Mouse (Mus musculus) bone marrow, adult 2 months (tissue): ENCODE measurements at regions not wholly inside any gene's neighbourhood (a gene's known extent, or its start where the extent isn't known, plus 50 kb on each side); places are given as distances from the start of the nearest gene placed in this dataset.
A peak's percentile ranks its signal among the peaks of the same experiment; 100 is the strongest.

Experiments used
- H3K27ac ChIP-seq: fragments of 200-500 bp; 2 replicates; pipeline ENCODE4 v1.5.1; 2012; ENCODE audit warnings: low read depth, mild to moderate bottlenecking, control low read depth, inconsistent platforms, low read length; ENCODE audit not compliant: control insufficient read depth, poor library complexity, insufficient read depth
- H3K4me1 ChIP-seq: fragments of 200-500 bp; 2 replicates; pipeline ENCODE4 v1.6.1; 2011; ENCODE audit warnings: low read length; ENCODE audit not compliant: control insufficient read depth, insufficient read depth
- H3K4me3 ChIP-seq: fragments of 200-500 bp; replicated peaks from 2 replicates; pipeline ENCODE3; 2011; ENCODE audit warnings: mild to moderate bottlenecking, low read depth, low read length, control low read depth; ENCODE audit not compliant: control insufficient read depth
- CTCF ChIP-seq: fragments of 200-500 bp; IDR thresholded peaks from 2 replicates; pipeline ENCODE4 v1.5.1; 2011; ENCODE audit warnings: low read length, control low read depth; ENCODE audit not compliant: control insufficient read depth, insufficient read depth
- POLR2A ChIP-seq: fragments of 200-500 bp; IDR thresholded peaks from 2 replicates; pipeline ENCODE4 v1.6.1; 2011; ENCODE audit warnings: low read depth, mild to moderate bottlenecking, control low read depth, low read length, borderline replicate concordance; ENCODE audit not compliant: control insufficient read depth
- WGBS: fragments of 180-500 bp; shearing (Covaris S2); methylation state at CpG from one replicate; pipeline ENCODE4 v1.1.7; 2018; 5-methylcytosine and 5-hydroxymethylcytosine counted together

DNA sequence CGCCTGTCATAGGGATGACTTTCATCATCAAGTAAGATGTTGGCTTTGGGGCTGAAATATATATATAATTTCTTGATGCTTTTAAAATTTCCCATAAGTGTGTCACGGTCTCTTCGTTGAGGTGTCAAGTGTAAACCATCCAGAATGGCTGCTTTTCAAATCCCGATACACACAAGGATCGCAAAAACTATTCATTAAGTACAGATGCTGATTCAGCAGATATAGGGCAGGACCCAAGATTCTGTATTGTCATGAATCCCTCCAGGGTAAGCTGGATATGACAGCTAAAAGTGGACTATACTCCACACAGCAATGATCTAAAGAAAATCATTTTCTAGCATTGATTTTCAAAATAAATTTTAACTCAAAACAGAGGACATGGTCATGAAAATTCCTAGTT lies 83.1 kb upstream of the Arid2 start:
- TF ChIP-seq CTCF (no peak), POLR2A (no peak)
- WGBS: 82% methylated on average over 5 of the region's 5 CpGs
- Histone ChIP-seq H3K27ac (no peak overlapping the region), H3K4me3 (peak overlapping the region; percentile 29), H3K4me1 (peaks cover 1% of the 10 kb centered on the region; the same call in 1 of the 2 replicates)

DNA sequence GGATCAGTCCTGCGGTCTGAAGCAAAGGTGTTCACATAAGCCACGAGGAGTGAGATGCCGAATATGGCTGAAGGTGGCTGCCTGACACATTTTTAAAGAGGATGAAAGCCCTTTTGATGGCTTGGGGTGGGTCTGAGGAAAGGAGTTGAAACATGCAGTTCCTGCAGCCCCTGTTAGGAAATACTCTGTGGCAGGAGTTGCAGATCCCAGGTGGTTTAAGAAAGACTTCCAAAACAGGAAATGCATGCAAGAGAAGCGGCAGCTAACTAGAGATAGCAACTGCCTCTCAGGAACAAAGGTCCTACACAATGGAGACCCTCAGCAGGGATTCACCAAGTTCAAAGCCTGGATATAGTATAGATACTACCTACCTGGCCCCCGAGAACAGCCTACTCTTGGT lies 82.7 kb upstream of the Arid2 start:
- WGBS: 45% methylated on average over 5 of the region's 5 CpGs
- H3K27ac ChIP-seq: no peak overlapping the region
- H3K4me1 ChIP-seq: peaks cover 1% of the 10 kb centered on the region; the same call in 1 of the 2 replicates
- TF ChIP-seq CTCF (no peak), POLR2A (no peak)
- H3K4me3 ChIP-seq: peak overlapping the region; percentile 15

DNA sequence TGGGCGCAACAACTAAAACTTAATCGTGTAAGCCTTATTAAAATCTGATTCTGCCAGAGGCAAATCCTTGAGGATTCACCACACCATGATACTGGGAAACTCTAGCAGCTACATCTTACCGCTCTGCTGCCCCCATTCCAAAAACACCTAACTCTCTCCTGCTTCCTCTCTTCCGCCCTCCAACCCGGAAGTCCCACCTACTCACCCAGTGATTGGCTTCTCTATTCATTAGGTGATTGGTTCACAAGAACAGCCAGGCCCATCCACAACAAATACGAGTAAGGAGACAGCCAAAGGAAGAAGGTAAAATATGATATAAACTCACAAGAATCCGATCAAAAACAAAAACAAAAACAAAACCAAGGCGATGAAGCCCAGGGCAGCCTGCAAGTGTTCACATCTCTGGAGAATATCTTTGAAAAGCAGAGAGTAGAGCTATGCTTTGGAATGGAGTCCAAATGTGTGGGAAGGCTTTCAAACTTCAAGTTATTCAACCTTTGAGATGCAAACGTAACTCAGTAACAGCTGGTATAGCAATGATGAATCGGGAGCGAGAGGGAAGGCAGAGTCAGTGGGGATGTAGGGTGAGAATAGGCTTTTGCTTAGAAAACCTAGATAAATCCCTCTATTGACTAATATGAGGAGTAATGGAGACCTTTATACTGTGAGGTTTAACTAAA lies 76.5 kb upstream of the Arid2 start:
- Histone ChIP-seq H3K4me3 (no peak overlapping the region), H3K4me1 (no peaks in the 10 kb centered on the region), H3K27ac (no peak overlapping the region)
- TF ChIP-seq POLR2A (no peak), CTCF (no peak)
- 86% methylated on average over 11 of the region's 11 CpGs for WGBS

DNA sequence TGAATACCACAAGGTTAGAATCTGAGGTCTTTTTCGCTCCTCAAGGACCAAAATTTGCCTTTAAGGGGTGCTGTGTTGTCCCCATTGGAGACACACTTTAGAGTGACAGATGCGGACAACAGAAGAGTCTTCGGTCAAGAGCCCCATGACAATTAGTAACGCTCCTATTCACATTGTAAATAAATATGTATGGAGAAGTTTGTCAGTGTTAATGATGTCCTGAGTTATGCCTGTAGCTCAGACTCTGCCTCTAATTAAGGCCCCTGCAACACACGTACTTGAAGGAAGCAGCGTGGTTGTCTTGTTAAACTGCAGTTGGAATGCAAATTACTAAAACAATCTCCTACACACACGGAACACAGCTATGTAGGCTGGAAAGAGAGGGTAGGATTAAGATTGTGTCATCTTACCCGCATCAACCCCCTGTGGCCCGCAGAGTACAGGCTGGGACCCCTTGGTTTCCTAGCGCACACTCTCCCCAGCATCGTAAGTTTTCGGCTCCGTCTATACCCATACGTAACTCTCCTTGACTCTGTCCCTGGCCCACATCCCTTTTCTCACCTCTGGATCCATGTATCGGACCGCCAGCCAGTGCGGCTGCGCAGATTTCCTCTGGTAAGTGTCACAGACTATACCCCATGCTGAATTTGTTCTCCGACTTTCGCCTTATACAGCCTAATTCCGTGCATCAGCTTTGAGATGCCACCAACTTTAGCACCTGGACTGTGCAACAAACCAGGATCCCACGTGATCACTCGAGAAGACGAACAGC lies 73.6 kb upstream of the Arid2 start:
- H3K4me1 ChIP-seq: no peaks in the 10 kb centered on the region
- no peak overlapping the region for H3K4me3 ChIP-seq
- no peak overlapping the region for H3K27ac ChIP-seq
- TF ChIP-seq CTCF (no peak), POLR2A (no peak)
- WGBS: 85% methylated on average over 24 of the region's 24 CpGs

DNA sequence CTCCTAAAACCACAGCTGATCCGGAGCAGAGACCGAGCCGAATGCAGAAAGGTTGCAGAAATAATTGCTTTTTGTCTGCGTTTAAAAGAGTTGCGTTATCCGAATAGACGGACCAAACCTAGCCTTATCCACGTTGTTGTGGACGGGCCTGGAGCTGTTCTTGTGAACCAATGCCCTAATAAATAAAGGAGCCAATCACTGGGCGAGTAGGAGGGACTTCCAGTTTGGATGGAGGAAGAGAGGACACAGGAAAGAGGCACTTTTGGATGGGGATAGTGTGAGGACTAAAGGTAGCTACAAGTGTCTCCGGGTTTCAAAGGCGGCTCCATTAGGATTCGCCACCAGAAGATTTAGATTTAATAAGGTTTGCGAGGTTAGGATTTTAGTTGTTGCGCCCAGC lies 69.4 kb upstream of the Arid2 start:
- WGBS: 88% methylated on average over 15 of the region's 15 CpGs
- Histone ChIP-seq H3K4me1 (no peaks in the 10 kb centered on the region), H3K27ac (no peak overlapping the region), H3K4me3 (no peak overlapping the region)
- no peak for TF ChIP-seq POLR2A
- no peak for TF ChIP-seq CTCF

DNA sequence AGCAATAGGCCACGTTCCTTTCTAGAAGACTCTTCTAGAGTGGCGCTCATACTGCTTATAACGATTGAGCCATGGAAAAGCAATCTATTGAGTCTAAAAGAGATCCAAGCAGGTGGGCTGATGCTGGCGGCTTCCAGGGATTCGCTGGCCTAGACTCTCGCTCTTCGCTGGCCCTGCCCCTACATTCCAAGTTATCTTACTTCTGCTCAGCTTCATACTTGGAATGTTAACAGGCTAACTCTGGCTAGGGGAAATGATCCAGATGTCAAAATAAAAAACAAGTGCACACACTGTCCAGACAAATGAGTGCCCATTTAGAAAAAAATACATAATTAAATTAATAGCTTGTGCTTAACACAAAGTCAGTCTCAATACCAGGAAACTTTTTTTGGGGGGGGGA lies 67.6 kb upstream of the Arid2 start:
- Histone ChIP-seq H3K4me3 (no peak overlapping the region), H3K4me1 (no peaks in the 10 kb centered on the region), H3K27ac (no peak overlapping the region)
- TF ChIP-seq CTCF: no peak
- TF ChIP-seq POLR2A: no peak
- WGBS: 90% methylated on average over 7 of the region's 7 CpGs

DNA sequence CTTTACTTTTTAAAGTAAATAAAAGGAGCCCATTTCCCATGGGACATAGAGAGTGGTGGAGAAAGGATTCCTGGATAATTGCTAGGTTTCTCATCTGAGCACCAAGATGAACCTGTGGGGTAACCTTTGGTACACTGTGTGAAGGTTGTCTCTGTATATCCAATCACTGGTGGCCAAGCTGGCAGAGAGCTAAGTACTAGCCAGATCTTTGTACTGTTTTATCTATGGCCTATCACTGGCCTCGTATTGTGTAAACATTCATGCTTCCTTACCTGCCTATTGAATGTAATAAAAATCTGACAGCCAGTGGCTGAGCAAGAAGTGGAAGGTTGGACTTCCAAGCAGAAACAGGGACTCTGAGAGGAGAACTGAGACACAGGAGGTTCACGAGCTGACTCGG lies 55.3 kb upstream of the Arid2 start:
- TF ChIP-seq POLR2A: no peak
- no peak for TF ChIP-seq CTCF
- 84% methylated on average over 3 of the region's 3 CpGs for WGBS
- Histone ChIP-seq H3K27ac (no peak overlapping the region), H3K4me1 (no peaks in the 10 kb centered on the region; the same call in none of the 2 replicates), H3K4me3 (no peak overlapping the region)

DNA sequence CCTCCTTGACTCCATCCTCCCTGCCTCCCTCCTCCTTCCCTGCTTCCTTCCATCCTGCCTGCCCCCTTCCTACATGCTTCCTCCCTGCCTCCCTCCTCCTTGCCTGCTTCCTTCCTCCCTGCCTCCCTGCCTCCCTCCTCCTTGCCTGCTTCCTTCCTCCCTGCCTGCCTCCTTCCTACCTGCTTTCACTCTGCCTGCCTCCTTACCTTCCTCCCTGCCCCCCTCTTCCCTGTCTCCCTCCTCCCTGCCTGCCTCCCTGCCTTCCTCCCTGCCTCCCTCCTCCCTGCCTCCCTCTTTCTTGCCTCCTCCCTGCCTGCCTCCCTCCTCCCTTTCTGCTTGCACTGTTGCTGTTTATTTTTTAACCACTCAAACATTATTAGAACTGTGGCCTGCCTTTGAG lies 54.2 kb upstream of the Arid2 start:
- Histone ChIP-seq H3K4me3 (no peak overlapping the region), H3K27ac (no peak overlapping the region), H3K4me1 (no peaks in the 10 kb centered on the region; the same call in none of the 2 replicates)
- TF ChIP-seq POLR2A: no peak
- TF ChIP-seq CTCF: no peak

DNA sequence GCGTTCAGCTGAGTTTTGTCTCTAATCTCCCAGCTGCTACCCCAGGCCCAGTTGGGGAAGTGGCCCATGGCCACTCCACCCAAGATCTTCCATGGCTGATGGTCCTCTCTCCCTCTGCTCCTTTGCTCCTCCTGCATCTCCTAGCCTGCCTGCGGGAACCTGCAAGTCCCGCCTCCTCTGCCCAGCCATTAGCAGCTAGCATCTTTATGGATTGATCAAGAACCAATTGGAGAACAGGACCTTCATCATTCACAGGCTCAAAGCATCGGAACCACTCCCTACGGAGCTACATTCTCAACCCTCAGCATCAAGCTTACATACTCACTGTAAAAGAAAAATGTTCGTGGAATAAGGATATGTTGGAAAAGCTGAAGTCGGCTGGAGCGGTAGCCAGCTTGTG lies 52.5 kb upstream of the Arid2 start:
- Histone ChIP-seq H3K4me3 (no peak overlapping the region), H3K27ac (no peak overlapping the region), H3K4me1 (no peaks in the 10 kb centered on the region; the same call in none of the 2 replicates)
- 82% methylated on average over 8 of the region's 8 CpGs for WGBS
- TF ChIP-seq POLR2A (no peak), CTCF (no peak)
